ENCODE assay signal across 8 mouse cellular contexts in genomic region chr9:67213275-67213674, GRCm38 (mm10).
DNase-seq lines count a peak whose midpoint lies in the region; ATAC-seq and TF ChIP-seq lines count a peak whose summit lies in the region.

No protein-coding gene starts in this region.

- peak; percentile 72 for TF ChIP-seq CTCF in liver, embryonic 14.5 days (IDR thresholded peaks at IDR 0.05; ENCODE audit: low read depth)

- peak; percentile 48 for DNase-seq in 416B (ENCODE audit: low read depth)
- peak; percentile 63 to 65 for DNase-seq in adrenal gland, adult 18-20 months (ENCODE audit: low spot score in 2 of 2)
- peak; percentile 87 for DNase-seq in embryo, embryonic 11 days
- peak; percentile 87 for DNase-seq in heart, embryonic 10.5 days (ENCODE audit: low spot score)
- peak; percentile 85 to 91 for DNase-seq in kidney, postnatal 25 days
- DNase-seq in liver, embryonic 14.5 days (ENCODE audit: low read depth in 3 of 3, low spot score in 3 of 3), result no peak
- peak; percentile 87 for DNase-seq in right cerebral cortex, postnatal 14 days
- DNase-seq in c-Kit-positive CD71-positive TER-119-positive erythroid progenitor cells, embryonic 14.5 days (ENCODE audit: low spot score), result no peak

- no peaks in the 10 kb centered on the region for H3K9me3 ChIP-seq in heart, embryonic 10.5 days
- H3K9me3 ChIP-seq in liver, embryonic 14.5 days (ENCODE audit: control insufficient read depth, low read length), result no peaks in the 10 kb centered on the region

- no peak overlapping the region for H3K4me2 ChIP-seq in liver, embryonic 14.5 days (ENCODE audit: low read depth)

- no peak for TF ChIP-seq EP300 in liver, embryonic 14.5 days (IDR thresholded peaks at IDR 0.05; ENCODE audit: low read depth)

- H3K9ac ChIP-seq in liver, embryonic 14.5 days (replicated peaks), result no peak overlapping the region

- 63% methylated on average over 6 of the region's 6 CpGs for WGBS in heart, embryonic 10.5 days
- WGBS in liver, embryonic 14.5 days (ENCODE audit: insufficient replicate concordance), result 41% methylated on average over 6 of the region's 6 CpGs

- H3K27me3 ChIP-seq in heart, embryonic 10.5 days (ENCODE audit: insufficient read depth, poor library complexity, severe bottlenecking), result no peaks in the 10 kb centered on the region
- no peaks in the 10 kb centered on the region for H3K27me3 ChIP-seq in liver, embryonic 14.5 days (ENCODE audit: control insufficient read depth, insufficient read depth, low read length)

- H3K36me3 ChIP-seq in heart, embryonic 10.5 days, result 0 out of 2 replicates have a peak, but pooled peaks cover 3% of the 10 kb centered on the region
- no peaks in the 10 kb centered on the region for H3K36me3 ChIP-seq in liver, embryonic 14.5 days (replicated peaks; ENCODE audit: control insufficient read depth, insufficient read depth, low read depth)

- ATAC-seq in liver, embryonic 14.5 days (ENCODE audit: insufficient read depth), result no peak

- peaks cover 52% of the 10 kb centered on the region for H3K4me1 ChIP-seq in heart, embryonic 10.5 days
- no peaks in the 10 kb centered on the region for H3K4me1 ChIP-seq in liver, embryonic 14.5 days (replicated peaks; ENCODE audit: control insufficient read depth in 2 of 2, insufficient read depth in 2 of 2, low read length in 1 of 2)

- peak overlapping the region; percentile 72 for H3K27ac ChIP-seq in heart, embryonic 10.5 days
- H3K27ac ChIP-seq in liver, embryonic 14.5 days, result no peak overlapping the region

- no peak overlapping the region for H3K4me3 ChIP-seq in heart, embryonic 10.5 days
- no peak overlapping the region for H3K4me3 ChIP-seq in liver, embryonic 14.5 days (ENCODE audit: insufficient read depth in 1 of 2, low read depth in 2 of 2, low read length in 2 of 2)

Comparison
In these comparisons a context has a peak if more than half of its experiments do, and no peak if none do; other contexts are left out.
1. DNase-seq: peak in 416B (single experiment), adrenal gland, adult 18-20 months (2 of 2), embryo, embryonic 11 days (single experiment), heart, embryonic 10.5 days (single experiment), kidney, postnatal 25 days (2 of 2) and right cerebral cortex, postnatal 14 days (single experiment); none in liver, embryonic 14.5 days (0 of 3) and c-Kit-positive CD71-positive TER-119-positive erythroid progenitor cells, embryonic 14.5 days (single experiment).